Mouse (Mus musculus) activated CD4-positive, CD25-positive, alpha-beta regulatory T cell, adult 4 months (primary cell): ENCODE measurements at regions not wholly inside any gene's neighbourhood (a gene's known extent, or its start where the extent isn't known, plus 50 kb on each side); places are given as distances from the start of the nearest gene placed in this dataset.
"Not testable (repeated sequence)": the region's sequence is repeated elsewhere in the genome, so short reads cannot be mapped to it uniquely, and the experiment has no call there.

Experiments used
- ATAC-seq: one replicate; pipeline ENCODE4 v1.8.0; 2017

DNA sequence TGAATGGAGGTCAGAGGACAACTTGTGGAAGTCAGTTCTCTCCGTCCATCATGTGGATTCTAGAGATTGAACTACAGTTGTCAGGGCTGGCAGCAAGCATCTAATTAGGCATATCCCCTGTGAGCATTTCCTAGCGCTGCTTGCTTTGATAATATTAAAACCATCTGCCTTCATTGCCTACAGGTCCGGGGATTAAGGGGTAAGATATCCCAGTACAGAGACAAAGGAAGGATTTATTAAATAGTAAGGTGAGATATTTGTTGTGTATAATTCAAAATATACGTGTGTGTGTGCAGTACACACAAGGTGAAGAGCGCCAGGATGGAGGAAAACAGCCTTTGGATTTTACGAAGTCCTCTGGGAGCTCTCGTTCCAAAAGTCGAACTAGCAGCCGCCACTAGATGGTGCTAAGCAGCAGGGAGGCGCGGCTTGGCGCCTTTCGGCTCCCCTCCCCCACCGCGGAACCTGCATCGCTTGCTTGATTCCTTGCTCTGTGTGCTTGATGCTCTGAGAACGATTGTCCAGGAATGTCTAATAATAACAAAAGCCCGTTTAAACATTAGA is 88.4 kb upstream of the Rpl34 start:
- ATAC-seq, result peak; percentile 81

DNA sequence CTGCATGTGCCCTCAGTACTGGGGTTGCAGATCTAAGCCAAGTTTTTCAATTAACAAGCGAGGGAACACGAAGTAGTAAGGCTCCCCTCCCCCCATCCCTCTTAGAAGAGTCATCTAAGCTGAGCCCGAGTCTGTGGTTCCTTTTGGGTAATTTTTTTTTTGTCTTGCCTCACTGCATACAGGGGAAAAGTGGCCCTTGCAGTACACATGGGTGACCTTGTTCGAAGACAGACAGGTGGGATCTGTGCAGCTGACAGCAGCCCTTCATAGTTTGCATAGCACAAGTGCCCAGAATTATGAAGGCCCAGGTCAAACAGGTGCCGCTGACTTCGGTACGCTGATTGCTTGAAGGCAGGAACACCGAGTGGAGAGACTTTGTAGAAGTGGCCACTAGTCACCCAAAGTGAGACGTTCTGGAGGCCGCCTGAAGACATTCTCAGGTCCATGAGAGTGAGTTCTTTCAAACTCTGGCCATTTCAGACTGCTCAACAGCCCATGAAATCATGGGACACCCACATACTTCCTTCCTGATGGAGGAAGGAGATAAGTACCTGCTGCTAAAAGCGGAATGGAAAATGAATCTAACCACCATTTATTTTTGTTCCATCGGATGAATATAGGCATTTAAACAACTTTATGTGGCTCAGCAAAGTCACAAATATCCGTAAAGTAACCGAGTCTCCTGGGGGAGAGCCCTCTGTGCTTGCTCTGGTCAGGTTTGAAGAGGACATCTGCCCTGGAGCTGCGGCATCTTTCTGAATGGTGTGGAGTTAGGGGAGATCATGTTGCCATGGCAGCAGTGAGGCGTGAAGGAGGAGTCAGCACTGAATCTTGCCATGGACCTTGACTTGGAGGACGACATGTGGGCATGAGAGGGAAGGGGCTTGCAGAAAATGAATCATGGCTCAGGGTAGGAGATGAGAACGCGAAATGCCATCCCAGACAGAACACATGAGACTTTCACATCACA is 79.8 kb upstream of the Rpl34 start:
- ATAC-seq, result peak; percentile 77

DNA sequence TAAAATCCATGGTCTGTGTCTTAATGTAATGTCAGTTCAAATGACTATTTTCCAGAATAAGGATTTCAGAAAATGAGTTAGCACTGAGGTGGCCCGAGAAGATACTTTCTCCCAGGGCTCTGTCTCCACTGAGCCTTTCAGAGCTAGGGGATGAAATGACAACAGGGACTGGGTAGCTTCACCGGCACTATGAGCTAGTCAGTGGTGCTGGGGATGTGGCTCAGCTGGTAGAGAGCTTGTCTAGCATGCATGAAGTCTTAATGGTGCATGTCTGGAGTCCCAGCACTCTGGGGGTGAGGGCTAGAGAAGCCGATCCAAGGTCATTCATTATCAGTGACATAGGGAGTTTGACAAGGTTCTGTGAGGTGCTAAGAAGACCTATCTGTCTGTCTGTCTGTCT is 75.1 kb upstream of the Rpl34 start:
- ATAC-seq, result no peak

DNA sequence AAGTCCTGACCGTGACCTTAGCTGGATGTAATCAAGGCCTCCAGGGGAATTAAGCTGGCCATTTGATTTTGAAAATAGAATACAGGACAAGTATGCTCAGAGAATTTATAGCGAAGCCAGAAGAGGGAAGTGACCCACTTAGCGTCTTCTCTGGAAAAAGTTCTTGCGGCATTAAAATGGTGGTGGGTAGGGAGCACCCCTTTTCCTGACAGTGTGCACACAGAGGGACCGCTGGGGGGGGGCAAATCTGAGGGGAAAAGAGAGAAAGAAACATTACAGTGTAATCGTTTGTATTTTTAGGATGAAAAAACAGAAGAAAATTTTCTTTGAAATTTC is 74.1 kb upstream of the Rpl34 start:
- no peak for ATAC-seq

DNA sequence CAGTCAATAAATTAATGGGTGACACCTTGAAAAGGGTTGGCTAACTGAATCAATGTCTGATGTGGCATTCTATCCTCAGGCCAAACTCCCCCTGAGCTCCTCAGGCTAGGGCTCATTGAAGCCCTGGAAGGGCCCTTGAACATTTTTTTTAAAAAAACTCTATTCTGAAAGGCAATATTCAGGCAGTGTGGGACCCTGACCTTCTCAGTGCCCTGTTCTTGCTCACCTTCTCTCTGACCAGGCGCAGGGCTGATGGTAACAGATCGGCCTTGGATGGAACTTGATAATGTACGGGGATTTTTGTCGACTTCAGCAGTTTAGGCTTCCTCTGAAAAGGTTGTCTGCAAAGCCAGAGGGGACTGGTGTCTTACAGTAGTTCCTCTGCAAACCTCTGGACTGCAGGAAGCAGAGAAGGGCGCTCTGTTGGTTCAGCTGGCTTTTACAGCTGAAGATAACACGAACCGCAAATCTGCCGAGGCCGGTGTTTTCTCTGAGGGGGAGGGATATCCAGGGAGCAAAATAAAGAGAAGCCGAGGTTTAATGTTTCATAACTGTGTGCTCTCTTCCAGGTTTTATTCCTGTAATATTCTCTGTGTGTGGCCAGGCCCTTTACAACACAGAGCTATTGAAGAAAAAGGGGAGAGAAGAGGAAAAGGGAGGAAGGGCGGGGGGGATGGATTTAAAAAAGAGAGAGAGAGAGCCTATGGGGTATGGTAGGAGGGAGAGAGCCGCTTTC is 73.6 kb upstream of the Rpl34 start:
- ATAC-seq, result peak; percentile 74

DNA sequence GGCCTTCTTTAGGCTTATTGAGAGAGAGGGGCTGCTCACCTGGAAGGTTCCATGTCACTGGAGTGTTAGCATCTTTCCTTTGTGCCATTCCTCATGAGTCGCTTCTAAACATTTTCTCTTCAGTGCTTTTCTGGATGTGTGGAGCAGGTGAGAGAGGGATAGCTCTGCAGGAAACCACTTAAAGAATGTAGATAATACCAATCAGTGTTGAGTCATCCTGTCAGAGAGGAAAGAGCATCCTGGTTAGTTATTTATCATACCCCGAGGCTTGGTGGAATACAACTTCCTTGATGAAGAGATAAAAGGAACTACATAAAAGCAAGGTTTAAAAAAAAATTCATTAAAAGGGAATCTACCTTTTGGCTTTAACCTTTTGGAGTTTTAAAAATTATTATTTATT is 69.8 kb upstream of the Rpl34 start:
- ATAC-seq, result no peak

- ATAC-seq, result not testable (repeated sequence)
Measured at GRCm38 (mm10) chr3:130797956-130798355, 67.8 kb upstream of the Rpl34 start.

- ATAC-seq, result peak; percentile 91
Measured at GRCm38 (mm10) chr3:130796531-130796930, 66.3 kb upstream of the Rpl34 start.

DNA sequence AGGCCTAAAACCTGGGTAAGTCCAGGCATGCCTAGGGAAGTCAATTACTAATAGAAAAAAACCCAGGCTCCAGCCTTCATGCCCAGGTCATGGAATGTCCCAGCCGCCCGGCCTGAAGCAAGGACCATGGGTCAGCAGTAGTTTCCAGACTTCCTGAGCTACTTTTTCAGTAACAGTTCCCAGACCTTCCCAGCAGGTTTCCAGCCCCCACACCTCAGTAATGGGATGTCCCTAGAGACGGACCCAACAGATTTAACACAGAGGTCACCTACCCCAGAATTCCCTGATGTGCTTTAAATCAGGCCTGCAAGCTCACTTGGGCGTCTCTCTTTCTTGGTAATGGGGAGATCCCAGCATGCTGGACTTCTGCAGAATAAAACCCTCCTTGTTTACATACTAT is 65.2 kb upstream of the Rpl34 start:
- ATAC-seq, result no peak

GRCm38 (mm10) chr3:130794142-130794925 is 64.1 kb upstream of the Rpl34 start:
- no peak for ATAC-seq

DNA sequence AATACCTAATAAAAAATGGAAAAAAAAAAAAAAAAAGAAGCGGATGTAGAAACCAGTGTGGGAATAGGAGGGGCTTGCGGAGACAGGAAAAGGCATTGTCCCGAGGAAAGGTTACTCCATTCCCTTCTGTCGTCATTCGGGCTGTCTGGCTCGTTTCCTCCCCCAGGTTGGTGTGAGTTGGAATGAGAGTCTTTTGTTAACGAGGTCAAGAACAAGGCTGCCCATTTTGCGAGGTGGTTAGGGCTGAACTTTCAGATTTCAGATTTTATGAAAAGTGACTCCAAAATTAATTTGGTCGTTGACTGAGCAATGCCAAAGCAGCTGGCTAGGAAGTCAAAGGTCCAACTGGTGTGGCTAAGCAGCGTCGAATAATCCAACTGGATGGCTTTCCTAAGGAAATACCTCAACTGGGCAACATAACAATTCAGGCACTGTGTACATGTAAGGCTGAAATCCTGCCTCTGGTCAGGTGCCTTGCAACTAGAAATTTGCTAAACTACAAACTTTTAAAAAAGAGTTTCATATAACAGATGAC is 50.6 kb upstream of the Rpl34 start:
- no peak for ATAC-seq
